Mouse (Mus musculus) G1E (cell line): Measurements from ENCODE around the gene Tlr6.

Source experiments
- CTCF ChIP-seq: IDR thresholded peaks from 2 replicates; pipeline ENCODE4 v1.5.1; 2012; ENCODE audit warnings: low read depth, low read length, inconsistent platforms, mixed read lengths
- GATA1 ChIP-seq: IDR thresholded peaks from 2 replicates; pipeline ENCODE4 v1.6.1; 2012; ENCODE audit warnings: borderline replicate concordance, low read length, inconsistent platforms, mixed read lengths
- GATA2 ChIP-seq: IDR thresholded peaks from 2 replicates; pipeline ENCODE4 v1.6.1; 2012; ENCODE audit warnings: low read depth, low read length, inconsistent platforms, borderline replicate concordance
- POLR2AphosphoS5 ChIP-seq: IDR thresholded peaks from 2 replicates; pipeline ENCODE4 v1.6.1; 2012; ENCODE audit warnings: low read depth, low read length, inconsistent platforms; ENCODE audit not compliant: insufficient replicate concordance
- TAL1 ChIP-seq: conservative IDR thresholded peaks from 2 replicates; pipeline ENCODE4 v1.6.1; 2012; ENCODE audit warnings: low read depth, low read length, inconsistent platforms, mixed read lengths

DNA sequence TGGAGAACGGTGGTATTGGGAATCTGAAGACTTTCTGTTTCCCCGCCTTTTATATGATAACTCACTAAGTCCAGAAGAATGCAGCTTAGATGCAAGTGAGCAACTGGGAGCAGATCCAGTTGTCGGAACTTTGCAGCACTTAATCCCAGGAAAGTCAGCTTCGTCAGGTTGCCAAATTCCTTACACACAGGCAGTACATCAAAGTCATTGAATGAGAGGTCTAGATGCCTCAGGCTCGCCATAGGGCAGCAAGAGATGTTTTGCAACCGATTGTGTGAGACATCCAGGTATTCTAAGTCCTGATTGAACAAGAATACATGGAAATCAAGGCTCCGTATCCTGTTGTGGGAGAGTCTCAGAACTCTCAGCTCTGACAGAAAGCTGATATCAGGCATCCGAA lies 5.0 kb downstream of the Tlr6 start:
- TF ChIP-seq GATA1 (no peak), CTCF (no peak), TAL1 (no peak), POLR2AphosphoS5 (no peak), GATA2 (no peak)
